ENCODE assay signal across 13 mouse cellular contexts in genomic region chr5:96954466-96955027, GRCm38 (mm10).
"Had no signal": no experiment of that assay in that cellular context is flagged by ENCODE, and none has a peak within 500 bp of the region (broad histone marks: within the 10 kb centered on the region; RNA-seq: fewer than 3 reads in every experiment).

No protein-coding gene starts in this region.

- H3K9ac ChIP-seq: limb, embryonic 15.5 days; liver, embryonic 14.5 days; neural tube, embryonic 15.5 days had no signal

- H3K27ac ChIP-seq: limb, embryonic 15.5 days; midbrain, embryonic 10.5 days; neural tube, embryonic 15.5 days had no signal

- H3K9me3 ChIP-seq: limb, embryonic 15.5 days; midbrain, embryonic 10.5 days; neural tube, embryonic 15.5 days had no signal

- H3K4me2 ChIP-seq: limb, embryonic 15.5 days; neural tube, embryonic 15.5 days had no signal

- H3K36me3 ChIP-seq: limb, embryonic 15.5 days; midbrain, embryonic 10.5 days; neural tube, embryonic 15.5 days had no signal

- H3K27me3 ChIP-seq: limb, embryonic 15.5 days; neural tube, embryonic 15.5 days had no signal

- H3K4me1 ChIP-seq: limb, embryonic 15.5 days had no signal

- H3K4me3 ChIP-seq: limb, embryonic 15.5 days; midbrain, embryonic 10.5 days; myocyte; neural tube, embryonic 15.5 days had no signal

- DNase-seq: kidney, adult 18-20 months; kidney, postnatal 10 days; left cerebral cortex, postnatal 4 days; lung, adult 18-20 months; lung, postnatal 4 days; right cerebral cortex, adult 18-20 months; right cerebral cortex, postnatal 25 days; thymus, postnatal 4 days had no signal
